ENCODE assay signal across 11 mouse cellular contexts in the genomic region with DNA sequence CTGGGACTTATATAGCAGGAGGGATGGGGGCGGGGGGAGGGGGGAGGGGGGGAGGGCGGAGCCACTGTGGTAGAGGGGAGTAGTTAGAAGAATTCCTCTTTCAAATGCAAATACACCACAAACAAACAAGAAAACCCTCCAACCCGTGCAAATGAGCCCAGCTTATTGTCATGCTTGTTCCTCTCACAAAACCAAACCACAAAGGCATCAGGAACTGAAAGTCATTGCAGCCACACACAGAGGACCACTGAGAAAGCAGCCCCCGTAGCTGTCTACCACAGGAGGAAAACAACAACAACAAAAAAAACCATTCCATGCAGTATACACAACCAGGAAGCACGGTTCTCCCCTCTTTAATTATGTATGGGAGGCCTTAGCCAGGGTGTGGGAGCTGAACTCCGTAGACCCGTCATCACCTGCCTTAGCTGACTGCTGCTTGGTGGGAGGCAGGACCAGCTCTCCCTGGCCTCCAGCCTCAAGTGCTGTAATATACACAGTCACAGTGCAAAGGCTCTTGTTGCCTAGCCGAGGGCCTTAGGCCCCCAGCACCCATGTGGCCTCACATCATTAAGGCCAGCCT. TPM values are rescaled to one million over a fixed set of nuclear protein-coding genes. Genes with fewer than 3 reads are reported as not detected.
DNase-seq lines count a peak whose midpoint lies in the region; ATAC-seq lines count a peak whose summit lies in the region.
"Had no signal": no experiment of that assay in that cellular context is flagged by ENCODE, and none has a peak within 500 bp of the region (broad histone marks: within the 10 kb centered on the region; RNA-seq: fewer than 3 reads in every experiment).

No protein-coding gene starts in this region.

- no peak overlapping the region for H3K9ac ChIP-seq in embryonic facial prominence, embryonic 14.5 days (ENCODE audit: low read depth, low read length)
- H3K9ac ChIP-seq in hindbrain, embryonic 15.5 days = no peak overlapping the region
- H3K9ac ChIP-seq in neural tube, embryonic 12.5 days = no peak overlapping the region
- H3K9ac ChIP-seq: liver, postnatal 0 days had no signal

- H3K4me1 ChIP-seq in embryonic facial prominence, embryonic 14.5 days (ENCODE audit: control insufficient read depth, insufficient read depth, low read length) = peaks cover 5% of the 10 kb centered on the region; the same call in 1 of the 2 replicates
- H3K4me1 ChIP-seq in hindbrain, embryonic 15.5 days (replicated peaks) = peaks cover 13% of the 10 kb centered on the region
- peaks cover 25% of the 10 kb centered on the region for H3K4me1 ChIP-seq in neural tube, embryonic 12.5 days

- H3K27ac ChIP-seq in embryonic facial prominence, embryonic 14.5 days (replicated peaks; ENCODE audit: low read depth, low read length) = no peak overlapping the region
- H3K27ac ChIP-seq in hindbrain, embryonic 15.5 days (replicated peaks) = peak overlapping the region; percentile 64; the same call in 1 of the 2 replicates
- H3K27ac ChIP-seq in neural tube, embryonic 12.5 days = peak overlapping the region; percentile 37; the same call in 1 of the 2 replicates

- no peaks in the 10 kb centered on the region for H3K9me3 ChIP-seq in embryonic facial prominence, embryonic 14.5 days (ENCODE audit: control insufficient read depth, low read length)
- H3K9me3 ChIP-seq in hindbrain, embryonic 15.5 days = no peaks in the 10 kb centered on the region
- H3K9me3 ChIP-seq in neural tube, embryonic 12.5 days = no peaks in the 10 kb centered on the region

- H3K4me3 ChIP-seq in embryonic facial prominence, embryonic 14.5 days (ENCODE audit: low read depth, low read length) = no peak overlapping the region
- no peak overlapping the region for H3K4me3 ChIP-seq in hindbrain, embryonic 15.5 days
- H3K4me3 ChIP-seq in neural tube, embryonic 12.5 days = no peak overlapping the region

- DNase-seq in embryo, embryonic 11 days = peak; percentile 34
- no peak for DNase-seq in embryo, embryonic 10.5 days (ENCODE audit: low spot score)
- DNase-seq in embryonic facial prominence, embryonic 14.5 days (ENCODE audit: low spot score) = peak; percentile 35
- no peak for DNase-seq in cerebellum, postnatal 14 days
- no peak for DNase-seq in gastrocnemius, postnatal 36 days
- no peak for DNase-seq in right cerebral cortex, postnatal 10 days (ENCODE audit: low spot score in 2 of 2)
- DNase-seq: cerebellum, adult 18-20 months; kidney, adult 18-20 months; liver, postnatal 0 days had no signal

- intact Hi-C loops in gastrocnemius, postnatal 36 days (cut with DNase I) = no loop called here

- no peaks in the 10 kb centered on the region for H3K36me3 ChIP-seq in embryonic facial prominence, embryonic 14.5 days (ENCODE audit: control insufficient read depth, insufficient read depth, low read length)
- H3K36me3 ChIP-seq in hindbrain, embryonic 15.5 days = peaks cover 6% of the 10 kb centered on the region; the same call in 1 of the 2 replicates
- H3K36me3 ChIP-seq in neural tube, embryonic 12.5 days = peaks cover 7% of the 10 kb centered on the region; the same call in 1 of the 2 replicates

- H3K4me2 ChIP-seq in embryonic facial prominence, embryonic 14.5 days (ENCODE audit: low read depth, low read length) = no peak overlapping the region
- no peak overlapping the region for H3K4me2 ChIP-seq in hindbrain, embryonic 15.5 days
- peak overlapping the region; percentile 36 for H3K4me2 ChIP-seq in neural tube, embryonic 12.5 days (replicated peaks)

- ATAC-seq in embryonic facial prominence, embryonic 14.5 days (ENCODE audit: low read depth) = no peak
- ATAC-seq in hindbrain, embryonic 15.5 days (ENCODE audit: low FRiP score, low read depth) = peak; percentile 63
- peak; percentile 61 for ATAC-seq in neural tube, embryonic 12.5 days (ENCODE audit: low FRiP score, low read depth)
- ATAC-seq: liver, postnatal 0 days had no signal

- H3K27me3 ChIP-seq in embryonic facial prominence, embryonic 14.5 days (replicated peaks; ENCODE audit: control insufficient read depth, insufficient read depth, low read length) = no peaks in the 10 kb centered on the region
- H3K27me3 ChIP-seq in hindbrain, embryonic 15.5 days = no peaks in the 10 kb centered on the region
- no peaks in the 10 kb centered on the region for H3K27me3 ChIP-seq in neural tube, embryonic 12.5 days (replicated peaks)

- WGBS in embryonic facial prominence, embryonic 14.5 days = 44% methylated on average over 7 of the region's 8 CpGs
- 8% methylated on average over 7 of the region's 8 CpGs for WGBS in hindbrain, embryonic 15.5 days
- 12% methylated on average over 8 of the region's 8 CpGs for WGBS in neural tube, embryonic 12.5 days

RNA-seq across cellular contexts. Expression of gene Ttc12, which starts 48.0 kb away (rescaled TPM):
- polyA plus RNA-seq in embryonic facial prominence, embryonic 14.5 days (2014; fragmentation: Nextera tagmentation; extraction: Ambion mirVana) = 2.0 TPM in 2 replicates
- polyA plus RNA-seq in hindbrain, embryonic 15.5 days (2015; fragmentation: Nextera tagmentation; extraction: Ambion mirVana) = 1.7 and 2.3 TPM in 2 replicates
- polyA plus RNA-seq in neural tube, embryonic 12.5 days (2016; fragmentation: Nextera tagmentation; extraction: Ambion mirVana) = 2.2 TPM in 2 replicates
- total RNA-seq in gastrocnemius, postnatal 36 days (2021) = under 1 TPM; 0.86 to 0.87 TPM

Comparison
In these comparisons a context has a peak if more than half of its experiments do, and no peak if none do; other contexts are left out.
1. DNase-seq: peak in embryo, embryonic 11 days (single experiment) and embryonic facial prominence, embryonic 14.5 days (single experiment); none in embryo, embryonic 10.5 days (single experiment), cerebellum, postnatal 14 days (0 of 2), gastrocnemius, postnatal 36 days (0 of 2) and right cerebral cortex, postnatal 10 days (0 of 2).